Mouse (Mus musculus): ENCODE measurements at regions not wholly inside any gene's neighbourhood (a gene's known extent, or its start where the extent isn't known, plus 50 kb on each side); places are given as distances from the start of the nearest gene placed in this dataset.

DNA sequence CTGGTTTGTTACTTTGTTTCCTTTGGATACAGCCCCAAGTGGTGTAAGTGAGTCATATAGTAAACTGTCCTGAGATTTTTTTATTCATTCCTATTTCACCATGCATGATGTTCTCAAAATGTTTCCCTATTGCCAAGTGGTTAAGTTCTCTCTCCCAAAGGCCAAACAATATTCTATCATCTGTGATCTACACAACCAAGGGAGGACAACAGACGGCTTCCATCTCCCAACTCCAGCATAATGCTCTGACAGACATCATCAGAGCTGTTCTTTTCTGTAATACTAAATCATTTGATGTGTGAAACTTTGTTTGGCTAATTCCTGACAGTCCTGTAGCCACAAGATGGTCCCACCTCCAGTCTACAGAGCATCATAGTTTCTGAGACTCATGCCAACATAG is 155.2 kb upstream of the Spred2 start:
- Histone ChIP-seq H3K4me3 (no peak overlapping the region), H3K27me3 (ENCODE audit: control insufficient read depth, insufficient read depth, insufficient read length) (peaks cover 8% of the 10 kb centered on the region), H3K4me2 (ENCODE audit: low read depth) (no peak overlapping the region), H3K79me2 (ENCODE audit: control insufficient read depth, insufficient read depth) (no peaks in the 10 kb centered on the region), H3K36me3 (ENCODE audit: control insufficient read depth, insufficient read depth) (no peaks in the 10 kb centered on the region), H3ac (ENCODE audit: control insufficient read depth, insufficient read length) (no peak overlapping the region)
- TF ChIP-seq MAX (IDR thresholded peaks at IDR 0.05; ENCODE audit: low read depth) (no peak), POLR2A (IDR thresholded peaks at IDR 0.05; ENCODE audit: insufficient read length, low read depth) (no peak), POLR2AphosphoS2 (IDR thresholded peaks at IDR 0.05; ENCODE audit: insufficient read length, low read depth) (no peak), TCF3 (IDR thresholded peaks at IDR 0.05; ENCODE audit: insufficient read length, low read depth) (no peak), CEBPB (IDR thresholded peaks at IDR 0.05; ENCODE audit: insufficient read depth, poor library complexity, severe bottlenecking) (no peak), SRF (IDR thresholded peaks at IDR 0.05; ENCODE audit: control insufficient read depth, insufficient read length, low read depth) (no peak), MYOD1 (IDR thresholded peaks at IDR 0.05; ENCODE audit: control insufficient read depth in 1 of 3, insufficient read length in 2 of 3, low read depth in 2 of 3) (no peak), TCF12 (IDR thresholded peaks at IDR 0.05; ENCODE audit: insufficient read depth, poor library complexity, severe bottlenecking) (no peak), MYOG (IDR thresholded peaks at IDR 0.05; ENCODE audit: control insufficient read depth in 1 of 3, insufficient read depth in 1 of 3, insufficient read length in 2 of 3, low read depth in 2 of 3) (no peak), USF1 (IDR thresholded peaks at IDR 0.05; ENCODE audit: low read depth) (no peak), REST (IDR thresholded peaks at IDR 0.05; ENCODE audit: insufficient read depth, insufficient read length) (no peak)

DNA sequence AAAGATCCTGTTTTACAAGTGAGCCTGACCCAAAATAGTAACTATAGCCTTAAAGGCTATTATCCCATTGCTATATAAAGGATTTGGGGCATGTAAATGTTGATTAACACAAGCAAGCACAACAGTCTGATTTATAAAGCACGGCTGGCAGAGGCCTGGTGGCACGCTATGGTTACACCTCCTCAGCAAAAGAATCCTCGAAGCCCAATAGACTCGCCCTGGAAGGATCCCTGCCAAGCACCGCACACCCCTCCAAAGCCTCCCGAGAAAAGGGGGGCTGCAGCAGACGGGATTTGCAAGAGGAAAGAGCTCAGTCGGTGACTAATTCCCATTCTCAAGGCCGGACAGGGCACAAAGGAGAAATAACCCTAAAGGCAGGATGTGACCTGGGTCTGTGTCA is 150.2 kb upstream of the Spred2 start:
- Histone ChIP-seq H3K36me3 (ENCODE audit: control insufficient read depth, insufficient read depth) (no peaks in the 10 kb centered on the region), H3ac (ENCODE audit: control insufficient read depth, insufficient read length) (no peak overlapping the region), H3K27me3 (ENCODE audit: control insufficient read depth, insufficient read depth, insufficient read length) (peaks cover 8% of the 10 kb centered on the region), H3K4me2 (ENCODE audit: low read depth) (no peak overlapping the region), H3K4me3 (no peak overlapping the region), H3K79me2 (ENCODE audit: control insufficient read depth, insufficient read depth) (no peaks in the 10 kb centered on the region)
- TF ChIP-seq MYOG (IDR thresholded peaks at IDR 0.05; ENCODE audit: control insufficient read depth in 1 of 3, insufficient read depth in 1 of 3, insufficient read length in 2 of 3, low read depth in 2 of 3) (no peak), REST (IDR thresholded peaks at IDR 0.05; ENCODE audit: insufficient read depth, insufficient read length) (no peak), POLR2A (IDR thresholded peaks at IDR 0.05; ENCODE audit: insufficient read length, low read depth) (no peak), SRF (IDR thresholded peaks at IDR 0.05; ENCODE audit: control insufficient read depth, insufficient read length, low read depth) (no peak), CEBPB (IDR thresholded peaks at IDR 0.05; ENCODE audit: insufficient read depth, poor library complexity, severe bottlenecking) (no peak), TCF3 (IDR thresholded peaks at IDR 0.05; ENCODE audit: insufficient read length, low read depth) (no peak), MYOD1 (IDR thresholded peaks at IDR 0.05; ENCODE audit: control insufficient read depth in 1 of 3, insufficient read length in 2 of 3, low read depth in 2 of 3) (no peak), MAX (IDR thresholded peaks at IDR 0.05; ENCODE audit: low read depth) (no peak), POLR2AphosphoS2 (IDR thresholded peaks at IDR 0.05; ENCODE audit: insufficient read length, low read depth) (no peak), TCF12 (IDR thresholded peaks at IDR 0.05; ENCODE audit: insufficient read depth, poor library complexity, severe bottlenecking) (no peak), E2F4 (IDR thresholded peaks at IDR 0.05; ENCODE audit: insufficient read depth) (no peak), USF1 (IDR thresholded peaks at IDR 0.05; ENCODE audit: low read depth) (no peak)

DNA sequence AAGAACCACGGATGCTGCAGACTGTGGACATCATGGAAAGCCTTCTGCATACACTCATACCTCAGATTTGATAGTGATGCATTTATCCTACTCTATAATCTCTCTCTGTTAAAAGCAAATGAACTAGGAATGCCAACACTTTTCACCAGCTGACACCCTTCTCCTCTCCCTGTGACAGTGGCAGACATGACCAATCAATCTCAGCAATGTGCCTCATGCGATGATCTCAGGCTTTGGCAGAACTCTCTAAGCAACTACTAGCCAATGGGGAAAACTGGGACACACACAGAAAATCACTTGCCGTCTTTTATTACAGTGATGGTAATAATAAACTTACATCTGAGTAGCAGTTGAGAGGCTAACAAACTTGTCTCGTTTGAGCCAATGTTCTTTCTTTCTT is 148.4 kb upstream of the Spred2 start:
- peaks cover 6% of the 10 kb centered on the region for H3K27me3 ChIP-seq (ENCODE audit: control insufficient read depth, insufficient read depth, insufficient read length)
- H3K79me2 ChIP-seq (ENCODE audit: control insufficient read depth, insufficient read depth), result no peaks in the 10 kb centered on the region
- no peak overlapping the region for H3ac ChIP-seq (ENCODE audit: control insufficient read depth, insufficient read length)
- H3K36me3 ChIP-seq (ENCODE audit: control insufficient read depth, insufficient read depth), result no peaks in the 10 kb centered on the region
- H3K4me2 ChIP-seq (ENCODE audit: low read depth), result no peak overlapping the region
- no peak overlapping the region for H3K4me3 ChIP-seq
- TF ChIP-seq TCF12 (IDR thresholded peaks at IDR 0.05; ENCODE audit: insufficient read depth, poor library complexity, severe bottlenecking), result no peak
- no peak for TF ChIP-seq USF1 (IDR thresholded peaks at IDR 0.05; ENCODE audit: low read depth)
- no peak for TF ChIP-seq REST (IDR thresholded peaks at IDR 0.05; ENCODE audit: insufficient read depth, insufficient read length)
- TF ChIP-seq MAX (IDR thresholded peaks at IDR 0.05; ENCODE audit: low read depth), result no peak
- TF ChIP-seq MYOD1 (IDR thresholded peaks at IDR 0.05; ENCODE audit: control insufficient read depth in 1 of 3, insufficient read length in 2 of 3, low read depth in 2 of 3), result no peak
- TF ChIP-seq MYOG (IDR thresholded peaks at IDR 0.05; ENCODE audit: control insufficient read depth in 1 of 3, insufficient read depth in 1 of 3, insufficient read length in 2 of 3, low read depth in 2 of 3), result no peak
- TF ChIP-seq POLR2AphosphoS2 (IDR thresholded peaks at IDR 0.05; ENCODE audit: insufficient read length, low read depth), result no peak
- TF ChIP-seq SRF (IDR thresholded peaks at IDR 0.05; ENCODE audit: control insufficient read depth, insufficient read length, low read depth), result no peak
- no peak for TF ChIP-seq TCF3 (IDR thresholded peaks at IDR 0.05; ENCODE audit: insufficient read length, low read depth)
- no peak for TF ChIP-seq CEBPB (IDR thresholded peaks at IDR 0.05; ENCODE audit: insufficient read depth, poor library complexity, severe bottlenecking)
- TF ChIP-seq POLR2A (IDR thresholded peaks at IDR 0.05; ENCODE audit: insufficient read length, low read depth), result no peak
- no peak for TF ChIP-seq E2F4 (IDR thresholded peaks at IDR 0.05; ENCODE audit: insufficient read depth)

DNA sequence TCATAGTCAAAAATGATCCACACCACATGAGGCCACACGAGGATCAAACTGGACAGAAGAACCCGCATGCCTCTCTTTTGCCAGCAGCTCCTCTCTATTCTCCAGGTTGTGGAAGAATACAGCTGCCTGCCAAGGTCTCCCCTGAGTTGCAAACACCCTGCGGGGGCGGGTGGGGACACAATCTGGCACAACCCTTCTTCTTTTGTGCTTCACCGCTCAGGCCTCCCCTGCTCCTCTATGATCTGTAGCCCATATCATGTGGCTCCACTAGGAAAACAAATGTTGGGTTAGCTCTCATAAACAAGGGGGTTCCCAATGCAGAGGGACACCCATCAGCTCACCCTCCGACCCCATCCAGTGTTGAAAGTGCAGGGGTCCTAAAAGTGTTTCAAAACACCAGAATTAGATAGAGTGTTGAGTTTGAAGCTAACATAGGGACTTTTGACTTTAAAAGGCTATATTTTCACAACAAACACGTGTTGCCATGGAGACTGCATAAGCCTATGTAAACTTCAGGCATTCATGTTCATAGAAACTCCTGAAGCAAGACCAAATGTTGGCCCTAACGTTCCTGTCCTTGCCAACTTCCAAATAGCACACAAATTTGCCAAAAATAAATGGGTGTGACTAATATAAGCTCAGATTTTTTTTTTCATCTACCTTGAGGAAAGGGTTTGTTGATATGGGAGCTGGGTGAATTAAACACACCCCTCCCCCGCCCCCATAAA is 147.5 kb upstream of the Spred2 start:
- Histone ChIP-seq H3K27me3 (ENCODE audit: control insufficient read depth, insufficient read depth, insufficient read length) (peaks cover 8% of the 10 kb centered on the region), H3K36me3 (ENCODE audit: control insufficient read depth, insufficient read depth) (no peaks in the 10 kb centered on the region), H3K4me2 (ENCODE audit: low read depth) (no peak overlapping the region), H3K79me2 (ENCODE audit: control insufficient read depth, insufficient read depth) (no peaks in the 10 kb centered on the region), H3ac (ENCODE audit: control insufficient read depth, insufficient read length) (no peak overlapping the region), H3K4me3 (no peak overlapping the region)
- no peak for TF ChIP-seq POLR2AphosphoS2 (IDR thresholded peaks at IDR 0.05; ENCODE audit: insufficient read length, low read depth)
- TF ChIP-seq REST (IDR thresholded peaks at IDR 0.05; ENCODE audit: insufficient read depth, insufficient read length), result no peak
- TF ChIP-seq TCF3 (IDR thresholded peaks at IDR 0.05; ENCODE audit: insufficient read length, low read depth), result no peak
- TF ChIP-seq MYOG (IDR thresholded peaks at IDR 0.05; ENCODE audit: control insufficient read depth in 1 of 3, insufficient read depth in 1 of 3, insufficient read length in 2 of 3, low read depth in 2 of 3), result no peak
- no peak for TF ChIP-seq MYOD1 (IDR thresholded peaks at IDR 0.05; ENCODE audit: control insufficient read depth in 1 of 3, insufficient read length in 2 of 3, low read depth in 2 of 3)
- no peak for TF ChIP-seq USF1 (IDR thresholded peaks at IDR 0.05; ENCODE audit: low read depth)
- no peak for TF ChIP-seq E2F4 (IDR thresholded peaks at IDR 0.05; ENCODE audit: insufficient read depth)
- TF ChIP-seq SRF (IDR thresholded peaks at IDR 0.05; ENCODE audit: control insufficient read depth, insufficient read length, low read depth), result no peak
- no peak for TF ChIP-seq MAX (IDR thresholded peaks at IDR 0.05; ENCODE audit: low read depth)
- TF ChIP-seq CEBPB (IDR thresholded peaks at IDR 0.05; ENCODE audit: insufficient read depth, poor library complexity, severe bottlenecking), result no peak
- TF ChIP-seq POLR2A (IDR thresholded peaks at IDR 0.05; ENCODE audit: insufficient read length, low read depth), result no peak
- no peak for TF ChIP-seq TCF12 (IDR thresholded peaks at IDR 0.05; ENCODE audit: insufficient read depth, poor library complexity, severe bottlenecking)
